Mouse (Mus musculus) left cerebral cortex, postnatal 25 days (tissue): Measurements from ENCODE around the gene Ilvbl. TPM values are rescaled to one million over a fixed set of nuclear protein-coding genes. Genes with fewer than 3 reads are reported as not detected.
"Not testable (repeated sequence)": the region's sequence is repeated elsewhere in the genome, so short reads cannot be mapped to it uniquely, and the experiment has no call there.

Source experiments
- DNase-seq, 2 experiments: peaks; one replicate each; pipeline ENCODE4 v3.0.0; 2022; ENCODE audit warnings: low spot score in 2 of 2, mixed read lengths in 1 of 2
- intact Hi-C: fragments of 180-260 bp; cut with DNase I; formaldehyde crosslinking; loops from one replicate; pipeline ENCODE4 v1.15.1; 2025
- microRNA-seq, 2 experiments: library from miRNA; unstranded; fragments of <30 nt; microRNA quantifications; one replicate each; pipeline ENCODE4 v1.2.0; 2022
- total RNA-seq, 2 experiments: library from RNA; stranded (reverse); gene quantifications; 2 replicates each; pipeline ENCODE4 v1.2.3; 2021

Ilvbl gene
- total RNA-seq, 2 experiments from 2014 or later: 21.5 to 27.9 TPM

GRCm38 (mm10) chr10:78589291-78589690, 15.1 kb downstream of the Ilvbl start:
- no peak for DNase-seq
- intact Hi-C loops: no loop called here

- intact Hi-C loops: no loop called here
- DNase-seq: no peak
Observed at GRCm38 (mm10) chr10:78589901-78590300, 15.8 kb downstream of the Ilvbl start.

GRCm38 (mm10) chr10:78590744-78591143, 16.6 kb downstream of the Ilvbl start:
- no peak for DNase-seq
- intact Hi-C loops: no loop called here

- no peak for DNase-seq
- intact Hi-C loops: no loop called here
Observed at GRCm38 (mm10) chr10:78591406-78592328, 17.5 kb downstream of the Ilvbl start, which contains the start of gene Syde1. Gene Syde1 (minus strand): TSS chr10:78591964.

- DNase-seq: no peak
- intact Hi-C loops: no loop called here
Observed at GRCm38 (mm10) chr10:78592856-78593379, 18.8 kb downstream of the Ilvbl start.

- intact Hi-C loops: no loop called here
- no peak for DNase-seq
Observed at GRCm38 (mm10) chr10:78593736-78594135, 19.6 kb downstream of the Ilvbl start.

GRCm38 (mm10) chr10:78594157-78594556, 20.0 kb downstream of the Ilvbl start:
- no peak for DNase-seq
- intact Hi-C loops: no loop called here

- no peak for DNase-seq
- intact Hi-C loops: no loop called here
Observed at GRCm38 (mm10) chr10:78594566-78594965, 20.4 kb downstream of the Ilvbl start.

- intact Hi-C loops: loop anchor here (10.0 kb wide), 1 partner anchor 155 kb away; no protein-coding TSS in a partner anchor
- DNase-seq: no peak
Observed at GRCm38 (mm10) chr10:78599865-78600264, 25.7 kb downstream of the Ilvbl start.

GRCm38 (mm10) chr10:78605080-78605479, 30.9 kb downstream of the Ilvbl start:
- DNase-seq: peak; percentile 21 to 53
- intact Hi-C loops: loop anchor here (5.0 to 10.0 kb wide), 3 partner anchors 63 to 160 kb away; no protein-coding TSS in a partner anchor

- intact Hi-C loops: loop anchor here (5.0 to 10.0 kb wide), 3 partner anchors 65 to 163 kb away; no protein-coding TSS in a partner anchor
- no peak for DNase-seq
Observed at GRCm38 (mm10) chr10:78607602-78608001, 33.5 kb downstream of the Ilvbl start.

- intact Hi-C loops: no loop called here
Observed at GRCm38 (mm10) chr10:78617974-78618373, 43.8 kb downstream of the Ilvbl start, which contains the start of gene Olfr1357. Gene Olfr1357 (minus strand): TSS chr10:78618074.

GRCm38 (mm10) chr10:78623143-78623542, 49.0 kb downstream of the Ilvbl start:
- DNase-seq, intact Hi-C loops: not testable (repeated sequence)

More at GRCm38 (mm10) chr10:78617974-78618373, 43.8 kb downstream of the Ilvbl start, which contains the start of gene Olfr1357:
- no peak for DNase-seq

GRCm38 (mm10) chr10:78630194-78630593, 56.0 kb downstream of the Ilvbl start:
- peak; percentile 4 to 16 for DNase-seq
- intact Hi-C loops: no loop called here

- intact Hi-C loops: loop anchor here (1.0 to 2.0 kb wide), 2 partner anchors 112 to 484 kb away; no protein-coding TSS in a partner anchor
Observed at GRCm38 (mm10) chr10:78632311-78632710, 58.2 kb downstream of the Ilvbl start.

More at GRCm38 (mm10) chr10:78632311-78632710, 58.2 kb downstream of the Ilvbl start:
- peak; percentile 26 to 60 for DNase-seq

Small RNA genes within 50 kb of the gene (microRNA-seq; reads per million reads assigned to microRNA genes)
- 0 reads per million in 2 experiments for gene Gm27541

Other genes starting within 250 kb of the Ilvbl start
- 100 to 1,000 TPM; 258 to 277 TPM for gene Agpat3, start 221.9 kb upstream of the Ilvbl start, total RNA-seq
- 100 to 1,000 TPM; 349 to 350 TPM for gene Rrp1, start 161.3 kb upstream of the Ilvbl start, total RNA-seq
- 10 to 100 TPM; 39.5 to 42.4 TPM for gene Cstb, start 148.7 kb upstream of the Ilvbl start, total RNA-seq
- gene Pdxk, start 109.4 kb upstream of the Ilvbl start, total RNA-seq: 100 to 1,000 TPM; 109 to 122 TPM
- gene Olfr1358, start 56.9 kb upstream of the Ilvbl start, total RNA-seq: not detected
- 1 to 10 TPM; 5.2 to 5.4 TPM for gene Syde1, start 17.6 kb downstream of the Ilvbl start, total RNA-seq
- gene Olfr1357, start 43.7 kb downstream of the Ilvbl start, total RNA-seq: not detected
- not detected for gene Casp14, start 143.9 kb downstream of the Ilvbl start, total RNA-seq
- gene Ccdc105, start 178.7 kb downstream of the Ilvbl start, total RNA-seq: under 1 TPM; 0.41 to 0.57 TPM
- gene Slc1a6, start 206.2 kb downstream of the Ilvbl start, total RNA-seq: 10 to 100 TPM; 10.8 to 12.5 TPM